Mouse (Mus musculus): ENCODE results near the gene Uqcr10. TPM values are rescaled to one million over a fixed set of nuclear protein-coding genes. Genes with fewer than 3 reads are reported as not detected.

Gene Uqcr10
- total RNA-seq, 1 experiment from 2014 or later: 23.9 TPM

Other genes with a start within 250 kb of the Uqcr10 start
- gene Mtmr3, start 109.5 kb downstream of the Uqcr10 start, total RNA-seq (2017): 60.3 and 93.3 TPM in 2 replicates
- not detected in 2 replicates for gene Gm11032, start 84.3 kb downstream of the Uqcr10 start, total RNA-seq (2017)
- gene Ascc2, start 66.6 kb downstream of the Uqcr10 start, total RNA-seq (2017): 22.8 and 31.4 TPM in 2 replicates
- 4.7 and 7.1 TPM in 2 replicates for gene Zmat5, start 336 bp upstream of the Uqcr10 start, total RNA-seq (2017)
- gene Cabp7, start 42.4 kb upstream of the Uqcr10 start, total RNA-seq (2017): not detected in 2 replicates
- 52.9 and 80.7 TPM in 2 replicates for gene Nf2, start 145.2 kb upstream of the Uqcr10 start, total RNA-seq (2017)
- gene Nipsnap1, start 169.6 kb upstream of the Uqcr10 start, total RNA-seq (2017): 20.9 and 34.7 TPM in 2 replicates
- 43.1 and 49.8 TPM in 2 replicates for gene Thoc5, start 191.0 kb upstream of the Uqcr10 start, total RNA-seq (2017)
- gene Nefh, start 243.7 kb upstream of the Uqcr10 start, total RNA-seq (2017): 11.9 and 19.6 TPM in 2 replicates

Measured in hematopoietic stem cell, adult 5-6 weeks (primary cell).